Mouse (Mus musculus) myocyte (in vitro differentiated cells): ENCODE measurements around the gene Slc2a2. TPM values are rescaled to one million over a fixed set of nuclear protein-coding genes. Genes with fewer than 3 reads are reported as not detected.

Experiments
- H3K27me3 ChIP-seq: one replicate; pipeline ENCODE4 v1.6.1; 2011; ENCODE audit not compliant: control insufficient read depth, insufficient read depth, insufficient read length
- H3K36me3 ChIP-seq: one replicate; pipeline ENCODE4 v1.6.1; 2011; ENCODE audit not compliant: control insufficient read depth, insufficient read depth
- H3K4me2 ChIP-seq: one replicate; pipeline ENCODE4 v1.6.1; 2011; ENCODE audit warnings: low read depth, control low read depth
- H3K4me3 ChIP-seq: one replicate; pipeline ENCODE4 v1.5.1; 2011; ENCODE audit warnings: mild to moderate bottlenecking, control low read depth, moderate library complexity
- H3K79me2 ChIP-seq: one replicate; pipeline ENCODE4 v1.6.1; 2011; ENCODE audit not compliant: control insufficient read depth, insufficient read depth
- H3ac ChIP-seq: one replicate; pipeline ENCODE4 v1.6.1; 2011; ENCODE audit not compliant: control insufficient read depth, insufficient read length
- CEBPB ChIP-seq: IDR thresholded peaks from 2 replicates; pipeline ENCODE4 v1.6.1; 2011; ENCODE audit warnings: mild to moderate bottlenecking, moderate library complexity; ENCODE audit not compliant: poor library complexity, insufficient read depth, severe bottlenecking
- E2F4 ChIP-seq: IDR thresholded peaks from one replicate; pipeline ENCODE4 v1.6.1; 2011; ENCODE audit warnings: mild to moderate bottlenecking, control low read depth, moderate library complexity; ENCODE audit not compliant: insufficient read depth
- MAX ChIP-seq: IDR thresholded peaks from one replicate; pipeline ENCODE4 v1.6.1; 2011; ENCODE audit warnings: low read depth, mild to moderate bottlenecking, control low read depth
- MYOD1 ChIP-seq, 3 experiments: IDR thresholded peaks; one replicate each; pipeline ENCODE4 v1.6.1; 2011; ENCODE audit warnings: control low read depth in 2 of 3, low read depth in 2 of 3, mild to moderate bottlenecking in 2 of 3, moderate library complexity in 1 of 3; ENCODE audit not compliant: insufficient read length in 2 of 3, control insufficient read depth in 1 of 3
- MYOG ChIP-seq, 3 experiments: IDR thresholded peaks; one replicate each; pipeline ENCODE4 v1.6.1; 2011; ENCODE audit warnings: control low read depth in 2 of 3, low read depth in 2 of 3, mild to moderate bottlenecking in 2 of 3; ENCODE audit not compliant: insufficient read length in 2 of 3, control insufficient read depth in 1 of 3, insufficient read depth in 1 of 3
- POLR2A ChIP-seq: IDR thresholded peaks from one replicate; pipeline ENCODE4 v1.6.1; 2011; ENCODE audit warnings: low read depth, mild to moderate bottlenecking, control low read depth, moderate library complexity; ENCODE audit not compliant: insufficient read length
- POLR2AphosphoS2 ChIP-seq: IDR thresholded peaks from one replicate; pipeline ENCODE4 v1.6.1; 2011; ENCODE audit warnings: low read depth, control low read depth; ENCODE audit not compliant: insufficient read length
- REST ChIP-seq: IDR thresholded peaks from one replicate; pipeline ENCODE4 v1.6.1; 2011; ENCODE audit warnings: mild to moderate bottlenecking, control low read depth, moderate library complexity; ENCODE audit not compliant: insufficient read depth, insufficient read length
- SRF ChIP-seq: IDR thresholded peaks from one replicate; pipeline ENCODE4 v1.6.1; 2011; ENCODE audit warnings: low read depth; ENCODE audit not compliant: control insufficient read depth, insufficient read length
- TCF12 ChIP-seq: IDR thresholded peaks from one replicate; pipeline ENCODE4 v1.6.1; 2011; ENCODE audit warnings: mild to moderate bottlenecking, control low read depth; ENCODE audit not compliant: poor library complexity, insufficient read depth, severe bottlenecking
- TCF3 ChIP-seq: IDR thresholded peaks from one replicate; pipeline ENCODE4 v1.6.1; 2011; ENCODE audit warnings: low read depth, control low read depth; ENCODE audit not compliant: insufficient read length
- USF1 ChIP-seq: IDR thresholded peaks from one replicate; pipeline ENCODE4 v1.6.1; 2011; ENCODE audit warnings: low read depth, mild to moderate bottlenecking, control low read depth, moderate library complexity
- polyA plus RNA-seq: library from polyadenylated mRNA; unstranded; fragments of >200 nt; fragmentation: generic; extraction: Trizol; gene quantifications from one replicate; pipeline ENCODE4 v1.2.1, GENCODE M21; 2012; ENCODE audit warnings: missing spikeins

The Slc2a2 gene
- polyA plus RNA-seq, 1 experiment, result not detected

GRCm38 (mm10) chr3:28680851-28681250 lies 16.9 kb upstream of the Slc2a2 start:
- no peaks in the 10 kb centered on the region for H3K36me3 ChIP-seq
- peaks cover 12% of the 10 kb centered on the region for H3K27me3 ChIP-seq
- no peak overlapping the region for H3K4me3 ChIP-seq
- TF ChIP-seq POLR2AphosphoS2 (no peak), MYOG (IDR thresholded peaks at IDR 0.05; ENCODE audit: control insufficient read depth in 1 of 3, insufficient read depth in 1 of 3, insufficient read length in 2 of 3, low read depth in 2 of 3) (no peak), TCF3 (no peak), REST (no peak), SRF (no peak), POLR2A (no peak), MAX (no peak), CEBPB (no peak), MYOD1 (IDR thresholded peaks at IDR 0.05; ENCODE audit: control insufficient read depth in 1 of 3, insufficient read length in 2 of 3, low read depth in 2 of 3) (no peak), TCF12 (no peak), E2F4 (no peak), USF1 (no peak)
- H3ac ChIP-seq, result no peak overlapping the region
- H3K79me2 ChIP-seq, result no peaks in the 10 kb centered on the region
- H3K4me2 ChIP-seq, result no peak overlapping the region

GRCm38 (mm10) chr3:28681866-28682265 lies 15.8 kb upstream of the Slc2a2 start:
- no peaks in the 10 kb centered on the region for H3K79me2 ChIP-seq
- TF ChIP-seq MYOD1 (IDR thresholded peaks at IDR 0.05; ENCODE audit: control insufficient read depth in 1 of 3, insufficient read length in 2 of 3, low read depth in 2 of 3) (no peak), MAX (no peak), TCF12 (no peak), REST (no peak), MYOG (IDR thresholded peaks at IDR 0.05; ENCODE audit: control insufficient read depth in 1 of 3, insufficient read depth in 1 of 3, insufficient read length in 2 of 3, low read depth in 2 of 3) (no peak), E2F4 (no peak)
- no peak overlapping the region for H3K4me3 ChIP-seq
- H3K4me2 ChIP-seq, result no peak overlapping the region
- no peaks in the 10 kb centered on the region for H3K36me3 ChIP-seq
- no peak overlapping the region for H3ac ChIP-seq
- H3K27me3 ChIP-seq, result peaks cover 12% of the 10 kb centered on the region

GRCm38 (mm10) chr3:28682411-28682810 lies 15.3 kb upstream of the Slc2a2 start:
- Histone ChIP-seq H3K36me3 (no peaks in the 10 kb centered on the region), H3ac (no peak overlapping the region), H3K79me2 (no peaks in the 10 kb centered on the region), H3K4me2 (no peak overlapping the region), H3K27me3 (peaks cover 12% of the 10 kb centered on the region), H3K4me3 (no peak overlapping the region)
- TF ChIP-seq E2F4, result no peak
- no peak for TF ChIP-seq MYOG (IDR thresholded peaks at IDR 0.05; ENCODE audit: control insufficient read depth in 1 of 3, insufficient read depth in 1 of 3, insufficient read length in 2 of 3, low read depth in 2 of 3)
- no peak for TF ChIP-seq REST
- TF ChIP-seq TCF3, result no peak
- no peak for TF ChIP-seq MYOD1 (IDR thresholded peaks at IDR 0.05; ENCODE audit: control insufficient read depth in 1 of 3, insufficient read length in 2 of 3, low read depth in 2 of 3)
- no peak for TF ChIP-seq MAX
- TF ChIP-seq CEBPB, result no peak
- TF ChIP-seq SRF, result no peak
- no peak for TF ChIP-seq TCF12
- no peak for TF ChIP-seq POLR2A
- TF ChIP-seq POLR2AphosphoS2, result no peak
- TF ChIP-seq USF1, result no peak

- H3K4me2 ChIP-seq, result no peak overlapping the region
- no peak overlapping the region for H3K4me3 ChIP-seq
- no peak overlapping the region for H3ac ChIP-seq
- peaks cover 12% of the 10 kb centered on the region for H3K27me3 ChIP-seq
- H3K79me2 ChIP-seq, result no peaks in the 10 kb centered on the region
- no peaks in the 10 kb centered on the region for H3K36me3 ChIP-seq
- TF ChIP-seq E2F4 (no peak), TCF3 (no peak), TCF12 (no peak), USF1 (no peak), CEBPB (no peak), MYOG (IDR thresholded peaks at IDR 0.05; ENCODE audit: control insufficient read depth in 1 of 3, insufficient read depth in 1 of 3, insufficient read length in 2 of 3, low read depth in 2 of 3) (no peak), MYOD1 (IDR thresholded peaks at IDR 0.05; ENCODE audit: control insufficient read depth in 1 of 3, insufficient read length in 2 of 3, low read depth in 2 of 3) (no peak), MAX (no peak)
Measured at GRCm38 (mm10) chr3:28685510-28685909, 12.2 kb upstream of the Slc2a2 start.

GRCm38 (mm10) chr3:28694811-28695210 lies 2.9 kb upstream of the Slc2a2 start:
- no peaks in the 10 kb centered on the region for H3K36me3 ChIP-seq
- no peak for TF ChIP-seq POLR2AphosphoS2
- no peak for TF ChIP-seq USF1
- no peak for TF ChIP-seq E2F4
- no peak for TF ChIP-seq SRF
- TF ChIP-seq CEBPB, result no peak
- no peak for TF ChIP-seq TCF3
- no peak for TF ChIP-seq REST
- TF ChIP-seq POLR2A, result no peak
- H3K27me3 ChIP-seq, result peaks cover 15% of the 10 kb centered on the region
- H3K4me2 ChIP-seq, result no peak overlapping the region
- H3K79me2 ChIP-seq, result no peaks in the 10 kb centered on the region
- no peak overlapping the region for H3ac ChIP-seq
- no peak overlapping the region for H3K4me3 ChIP-seq
